Mouse (Mus musculus): ENCODE results near the gene Zfp385c.

The Zfp385c gene

DNA sequence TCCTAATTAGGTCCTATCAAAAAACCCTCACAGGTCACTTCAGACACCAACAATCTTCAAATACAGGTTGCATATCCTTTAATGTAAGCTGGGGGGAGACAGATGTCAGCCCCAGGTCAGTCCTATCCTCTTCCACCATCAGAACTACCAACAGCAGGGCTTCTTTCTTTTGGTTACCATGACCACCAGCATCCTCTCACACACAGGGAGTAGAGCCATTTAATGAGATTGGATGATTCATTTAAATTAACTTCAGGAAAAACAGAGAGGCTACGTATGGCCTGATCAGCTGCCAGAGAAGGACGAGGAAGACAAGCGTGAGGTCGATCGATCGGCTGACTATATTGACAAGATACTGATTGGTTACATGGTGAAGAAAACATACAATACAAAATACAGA, 22.7 kb upstream of the Zfp385c start:
- DNase-seq = no peak

DNA sequence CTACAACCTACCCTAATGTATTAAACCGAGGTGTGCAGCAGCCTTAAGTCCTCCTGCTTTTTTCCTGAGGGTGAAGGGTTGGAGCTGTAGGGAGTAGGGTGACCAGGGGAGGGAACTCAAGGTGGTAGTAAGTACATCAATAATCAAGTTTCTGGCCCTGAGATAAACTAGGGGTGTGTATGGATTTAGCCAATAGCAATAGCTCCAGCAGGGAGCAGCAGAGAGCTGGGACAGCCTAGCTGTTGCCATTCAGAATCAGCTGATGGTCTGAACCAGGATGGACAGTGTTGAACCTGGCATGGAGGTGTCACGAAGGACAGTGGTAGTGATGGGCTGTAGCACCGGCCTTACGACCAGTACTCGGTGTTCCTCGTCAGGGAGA, 22.3 kb upstream of the Zfp385c start:
- DNase-seq = peak; percentile 95

DNA sequence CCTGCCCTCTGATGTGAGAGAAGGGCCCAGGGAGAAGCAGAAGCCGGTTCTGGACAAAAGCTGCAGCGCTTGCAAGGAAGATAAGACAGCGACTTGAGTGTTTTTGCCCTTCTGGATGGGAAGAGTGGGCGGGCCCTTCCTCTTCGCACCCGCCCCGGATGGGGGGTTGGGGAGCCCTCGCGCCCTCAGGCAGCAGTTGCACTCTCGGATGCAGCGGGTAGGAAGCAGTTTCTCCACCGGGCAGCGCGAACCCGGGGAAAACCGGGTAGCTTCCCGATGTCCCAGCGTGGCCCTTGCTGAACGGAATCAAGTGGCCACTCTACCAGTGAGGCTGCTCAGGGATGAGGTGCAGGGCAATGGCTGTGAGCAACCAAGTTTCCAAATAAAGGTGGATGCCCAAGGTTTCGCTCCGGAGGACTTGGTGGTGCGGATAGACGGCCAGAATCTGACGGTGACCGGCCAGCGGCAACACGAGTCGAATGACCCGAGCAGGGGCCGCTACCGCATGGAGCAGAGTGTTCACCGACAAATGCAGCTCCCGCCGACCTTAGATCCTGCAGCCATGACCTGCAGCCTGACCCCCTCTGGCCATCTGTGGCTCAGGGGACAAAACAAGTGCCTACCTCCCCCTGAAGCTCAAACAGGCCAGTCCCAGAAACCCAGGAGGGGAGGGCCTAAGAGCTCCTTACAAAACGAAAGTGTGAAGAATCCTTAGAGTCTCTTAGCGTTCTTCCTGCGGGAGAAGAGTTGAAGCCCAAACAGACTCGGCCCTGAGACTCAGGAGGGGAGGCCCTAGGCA, 21.7 kb upstream of the Zfp385c start, which contains the start of gene Hspb9:
Gene Hspb9, plus strand, starts transcription at position 116 of the 799 bp plus-strand sequence.
- peak; percentile 88 for DNase-seq

DNA sequence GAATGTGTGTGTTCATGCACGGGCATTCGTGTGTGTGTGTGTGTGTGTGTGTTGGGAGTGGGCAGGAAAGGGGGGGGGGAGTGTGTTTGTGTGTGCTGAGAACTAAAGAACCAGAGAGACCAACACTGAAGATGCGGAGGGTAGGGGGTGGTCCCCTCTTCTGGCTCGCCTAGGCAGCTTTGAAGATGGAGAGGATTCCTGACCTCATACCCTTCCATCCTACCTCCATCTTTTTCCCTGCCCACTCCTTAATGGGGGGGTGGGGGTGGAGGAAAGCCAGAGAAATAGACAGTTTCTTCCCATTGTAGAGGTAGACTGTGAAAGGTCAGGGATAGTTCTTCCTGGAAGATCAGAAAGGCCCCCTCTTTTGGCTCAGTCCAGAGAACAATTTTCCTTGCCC, 20.9 kb upstream of the Zfp385c start:
- no peak for DNase-seq

DNA sequence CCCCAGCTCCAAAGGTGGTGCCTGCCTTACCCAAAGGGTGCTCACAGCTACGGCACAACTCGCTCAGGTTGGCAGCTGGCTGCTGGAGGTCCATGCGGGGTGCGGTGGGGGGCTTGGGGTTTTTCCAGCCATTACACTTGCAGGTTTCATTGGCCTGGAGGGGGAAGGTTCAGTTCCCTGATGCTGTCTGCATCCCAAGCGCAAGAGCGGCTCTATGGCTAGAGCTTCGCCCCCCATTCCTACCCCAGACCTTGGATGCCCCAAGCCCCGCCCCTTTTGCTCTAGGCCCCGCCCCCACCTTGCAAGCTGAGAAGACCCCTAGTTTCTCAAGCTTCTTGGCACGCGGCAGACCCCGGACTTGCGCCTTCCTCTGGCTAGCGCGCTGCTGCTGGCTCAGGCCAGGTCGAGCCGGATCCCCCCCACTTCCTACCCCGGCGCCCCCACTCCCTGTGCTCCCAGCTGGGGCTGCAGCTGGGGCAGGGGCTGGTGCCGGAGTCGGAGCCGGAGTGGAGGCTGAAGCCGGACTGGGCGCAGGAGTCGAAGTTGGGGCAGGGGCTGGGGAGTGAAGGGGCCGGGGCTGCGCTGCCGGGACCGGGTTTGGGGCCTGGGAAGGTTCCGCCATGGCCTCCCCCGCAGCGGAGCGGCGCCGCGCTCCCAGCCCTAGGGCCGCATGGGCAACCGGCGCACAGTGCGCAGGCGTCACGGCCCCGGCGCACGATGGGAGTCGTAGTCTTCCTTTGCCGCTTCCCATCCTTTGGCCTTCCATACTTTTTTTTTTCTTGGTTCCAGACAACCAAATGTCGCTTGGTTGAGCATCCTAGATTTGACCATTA, 19.7 kb upstream of the Zfp385c start, which contains the start of gene Kat2a:
Gene Kat2a, minus strand, starts transcription at position 683 of the 833 bp plus-strand sequence.
- peak; percentile 88 for DNase-seq

DNA sequence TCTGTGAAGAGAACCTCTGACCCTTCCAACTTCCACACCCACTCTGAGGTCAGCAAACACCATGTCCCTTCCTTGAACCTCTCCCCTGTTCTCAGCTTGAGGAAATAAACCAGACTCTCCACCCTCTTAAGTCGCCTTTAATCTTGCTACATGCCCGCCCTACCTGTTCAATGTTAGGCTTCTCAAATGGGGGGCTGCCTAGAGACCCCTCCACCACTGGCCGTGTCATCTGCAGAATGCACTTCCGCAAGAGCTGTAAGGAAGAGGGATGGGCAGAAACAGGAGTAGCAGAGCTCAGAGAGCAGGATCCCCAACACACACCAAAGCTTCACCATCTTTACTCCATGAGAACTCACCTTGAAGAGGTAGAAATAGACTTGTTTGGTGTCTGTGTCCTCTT, 18.7 kb upstream of the Zfp385c start:
- no peak for DNase-seq

DNA sequence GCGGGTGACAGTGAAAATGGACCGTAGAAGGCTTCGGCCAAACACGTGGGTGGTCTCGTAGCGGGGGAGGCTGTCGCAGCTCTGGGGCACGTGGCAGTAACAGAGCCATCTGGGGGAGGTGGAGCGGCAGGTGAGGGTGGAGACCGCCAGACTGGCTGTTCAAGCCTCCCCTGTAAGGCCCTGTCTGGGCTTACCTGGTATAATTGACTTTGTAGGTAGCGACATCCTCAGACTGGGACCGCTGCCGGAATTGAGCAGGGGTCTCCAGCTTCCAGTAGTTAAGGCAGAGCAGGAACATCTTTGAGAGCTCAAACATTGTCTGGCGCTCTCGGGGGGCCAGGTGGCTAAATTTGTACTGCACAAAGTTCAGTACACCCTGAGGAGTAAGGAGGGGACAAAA, 18.3 kb upstream of the Zfp385c start:
- no peak for DNase-seq

DNA sequence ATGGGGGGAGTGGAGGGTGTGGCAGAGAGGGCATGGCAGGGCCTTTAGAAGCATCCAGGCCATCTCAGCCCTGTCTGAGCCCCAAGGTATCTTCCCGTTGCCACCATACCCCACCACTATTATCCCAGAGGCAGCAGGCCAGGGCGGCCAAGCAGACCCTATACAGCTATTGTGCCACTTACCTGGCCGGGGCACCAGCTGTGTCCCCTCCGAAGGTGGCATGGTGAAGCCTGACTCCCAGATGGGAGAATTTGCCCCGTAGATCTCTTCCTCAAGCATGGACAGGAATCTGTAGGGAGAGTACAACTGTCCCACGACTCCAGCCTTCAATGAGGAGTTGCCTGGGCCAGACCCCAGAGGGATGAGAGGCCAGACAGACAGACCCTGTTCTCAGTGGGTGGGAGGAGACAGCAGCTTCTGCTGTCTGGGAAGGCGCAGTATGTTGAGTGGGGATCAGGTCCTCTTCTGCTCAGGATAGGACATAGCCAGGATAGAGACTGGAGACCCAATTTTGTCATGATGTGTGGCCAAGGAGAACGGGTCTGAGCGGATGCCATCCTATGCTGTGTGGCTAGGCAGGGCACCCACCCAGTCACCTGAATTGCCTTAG, 17.1 kb upstream of the Zfp385c start:
- no peak for DNase-seq

DNA sequence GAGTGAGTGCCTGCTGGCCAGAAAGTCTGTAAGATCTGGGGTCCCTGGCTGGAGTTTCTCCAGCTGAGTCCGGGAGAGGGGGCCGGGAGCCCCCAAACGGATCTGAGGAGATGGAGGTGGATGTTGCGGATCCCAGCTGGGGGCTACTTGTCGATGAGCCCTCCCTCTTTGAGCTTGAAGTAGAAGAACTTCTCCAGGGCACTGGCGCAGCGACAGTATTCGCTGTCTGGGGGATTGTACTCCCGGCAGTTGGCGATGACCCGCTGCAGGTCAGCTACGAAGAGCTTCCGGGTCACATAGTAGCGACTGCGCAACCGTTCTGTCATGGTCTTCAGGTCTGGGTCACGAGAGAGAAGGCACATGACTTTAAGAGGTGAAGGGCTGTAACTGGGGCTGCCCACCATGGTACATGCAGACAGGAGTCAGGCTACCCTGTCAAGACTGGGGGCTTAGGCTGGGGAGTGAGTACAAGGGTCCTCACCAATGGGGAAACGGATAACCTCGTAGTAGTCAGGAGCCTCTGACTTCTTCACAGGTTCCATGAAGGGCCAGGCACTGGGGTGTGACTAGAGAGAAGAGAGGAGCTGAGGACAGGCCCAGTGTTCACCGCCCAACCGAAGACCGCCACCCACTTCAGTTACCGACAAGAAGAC, 13.0 kb upstream of the Zfp385c start:
- DNase-seq = no peak

DNA sequence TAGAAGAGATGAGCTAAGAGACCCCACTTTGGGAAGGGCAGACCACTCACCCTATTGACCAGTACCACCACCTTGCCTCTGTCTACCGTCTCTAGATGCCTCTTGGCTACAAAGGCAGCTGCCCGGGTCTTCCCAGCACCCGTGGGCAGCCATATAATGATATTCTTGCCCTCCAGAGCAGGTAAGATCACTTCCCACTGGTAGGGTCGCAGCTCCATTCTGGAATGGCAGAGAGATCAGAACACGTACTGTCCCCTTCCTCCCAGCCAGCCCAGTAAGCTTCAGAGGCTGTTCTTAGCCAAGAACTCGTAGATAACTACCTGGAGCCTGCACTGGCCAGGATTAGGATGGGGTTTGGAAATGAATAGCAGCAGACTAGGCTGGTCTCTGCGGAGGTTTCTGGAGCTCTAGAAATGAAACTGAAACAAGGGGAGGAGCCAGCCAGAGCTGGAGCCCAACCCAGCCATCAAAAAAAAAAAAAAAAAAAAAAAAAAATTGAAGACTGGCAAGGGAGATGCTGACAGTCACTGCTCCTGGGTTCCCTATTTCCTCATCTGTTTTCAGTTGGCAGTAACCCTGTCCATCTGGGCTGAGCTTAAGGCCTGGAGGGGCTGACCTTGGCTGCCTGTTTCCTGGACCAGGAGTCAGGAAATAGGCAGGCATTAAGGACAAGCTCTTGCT, 11.7 kb upstream of the Zfp385c start, which contains the start of gene Dhx58:
Gene Dhx58, minus strand, starts transcription at position 421 of the 681 bp plus-strand sequence.
- DNase-seq = peak; percentile 67

DNA sequence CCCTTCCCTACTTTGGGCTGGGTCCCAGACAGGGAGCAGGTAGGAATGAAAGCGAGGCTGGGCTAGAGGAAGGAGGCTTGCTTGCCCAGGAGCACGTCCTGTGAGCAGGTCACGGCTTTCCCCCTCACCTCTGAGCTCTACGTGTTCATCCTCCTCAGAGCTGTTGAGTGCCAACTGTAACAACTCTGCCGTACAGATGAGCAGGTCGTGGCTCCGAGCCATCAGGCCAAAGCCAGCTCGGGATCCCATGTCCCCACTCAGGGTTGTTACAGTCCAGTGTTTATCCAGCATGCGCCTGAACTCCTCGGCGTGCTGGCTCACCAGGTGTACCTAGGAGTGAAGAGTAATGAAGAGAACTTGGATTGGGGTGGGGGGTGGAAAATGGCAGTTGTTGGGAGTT, 11.1 kb upstream of the Zfp385c start:
- DNase-seq = no peak

DNA sequence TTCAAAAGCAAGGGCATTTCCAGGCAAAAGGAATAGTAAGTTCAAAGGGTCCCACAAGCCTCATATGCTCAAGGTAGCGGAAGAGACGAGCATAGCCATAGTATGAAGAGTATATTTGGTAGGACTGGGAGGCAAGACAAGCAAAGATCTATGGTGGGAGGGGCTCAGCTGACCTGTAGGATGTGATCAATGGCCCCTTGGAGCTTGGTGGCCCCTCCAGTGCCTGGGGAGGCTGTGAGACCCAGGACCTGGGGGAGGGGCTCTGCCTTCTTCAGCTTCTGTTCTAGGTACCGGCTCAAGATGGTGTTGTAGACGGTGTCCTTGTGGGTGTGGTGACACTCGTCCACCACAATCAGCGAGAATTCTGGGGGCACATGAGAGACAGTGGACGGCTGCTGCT, 10.7 kb upstream of the Zfp385c start:
- DNase-seq = no peak

DNA sequence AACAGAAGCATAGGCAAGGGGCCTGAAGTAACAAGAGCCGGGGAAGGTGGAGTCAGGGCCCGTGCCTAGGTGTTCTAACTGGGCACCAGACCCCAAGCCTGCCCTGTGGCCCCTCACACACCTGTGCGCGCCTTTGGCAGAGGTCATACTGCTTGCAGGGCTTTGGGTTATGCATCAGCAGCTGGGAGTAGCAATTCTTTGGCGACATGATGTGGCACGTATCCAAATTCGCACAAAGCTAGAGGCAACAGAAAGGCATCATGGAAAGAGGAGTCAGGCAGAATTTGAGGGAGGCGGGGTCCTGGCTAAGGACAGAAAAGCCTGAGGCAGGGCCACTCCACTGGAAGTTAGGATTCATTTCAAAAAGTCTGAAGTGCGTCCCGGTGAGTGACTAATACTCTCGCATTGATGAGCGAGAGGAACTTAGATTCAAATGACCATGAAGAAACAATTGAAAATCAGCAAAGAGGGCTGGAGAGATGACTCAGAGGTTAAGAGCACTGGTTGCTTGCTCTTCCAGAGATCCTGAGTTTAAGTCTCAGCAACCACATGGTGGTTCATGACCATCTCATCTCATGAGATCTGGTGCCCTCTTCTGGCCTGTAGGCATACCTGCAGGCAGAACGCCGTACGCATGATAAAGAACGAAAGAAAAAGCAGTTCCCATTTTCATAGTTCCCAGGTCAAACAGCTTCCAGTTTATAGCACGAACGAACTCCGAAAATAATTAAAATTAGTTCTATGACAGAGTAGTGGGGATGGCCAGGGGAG, 10.0 kb upstream of the Zfp385c start:
- DNase-seq = peak; percentile 86

DNA sequence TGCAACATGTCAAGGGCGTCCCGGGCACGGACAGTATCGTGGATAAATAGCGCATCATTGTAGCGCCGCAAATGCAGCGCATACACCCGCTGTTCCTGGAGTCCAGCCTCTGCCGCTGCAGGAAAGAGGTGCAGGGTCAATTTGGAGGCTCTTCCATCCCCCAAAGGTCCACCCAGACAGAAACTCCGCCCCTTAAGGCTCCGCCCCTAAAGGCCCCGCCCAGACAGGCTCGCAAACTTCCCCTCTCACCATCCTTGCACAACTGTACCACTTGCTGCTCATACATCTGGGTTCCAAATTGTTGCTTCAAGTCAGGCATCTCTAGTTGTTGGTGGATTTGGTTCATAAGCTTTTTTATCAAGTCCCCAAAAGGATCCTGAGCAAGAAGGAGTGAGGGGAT, 9.0 kb upstream of the Zfp385c start:
- DNase-seq = peak; percentile 86

DNA sequence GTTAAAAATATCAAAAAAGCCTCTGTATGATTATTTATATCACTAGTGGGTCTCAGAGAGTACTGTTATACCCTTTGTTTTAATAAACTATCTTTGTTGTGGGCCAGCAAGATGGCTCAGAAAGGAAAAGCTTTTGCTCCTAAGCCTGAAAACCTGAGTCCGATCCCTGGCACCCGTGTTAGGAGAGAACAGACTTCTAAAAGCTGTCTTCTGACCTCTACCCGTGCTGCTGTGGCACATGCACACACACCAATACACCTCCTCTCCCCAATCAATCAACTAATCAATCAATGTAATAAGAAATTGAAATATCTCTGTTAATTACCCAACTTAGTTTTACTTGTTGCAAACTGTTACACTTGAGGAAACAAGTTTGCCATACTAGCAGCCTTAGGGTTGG, 8.5 kb upstream of the Zfp385c start:
- no peak for DNase-seq

DNA sequence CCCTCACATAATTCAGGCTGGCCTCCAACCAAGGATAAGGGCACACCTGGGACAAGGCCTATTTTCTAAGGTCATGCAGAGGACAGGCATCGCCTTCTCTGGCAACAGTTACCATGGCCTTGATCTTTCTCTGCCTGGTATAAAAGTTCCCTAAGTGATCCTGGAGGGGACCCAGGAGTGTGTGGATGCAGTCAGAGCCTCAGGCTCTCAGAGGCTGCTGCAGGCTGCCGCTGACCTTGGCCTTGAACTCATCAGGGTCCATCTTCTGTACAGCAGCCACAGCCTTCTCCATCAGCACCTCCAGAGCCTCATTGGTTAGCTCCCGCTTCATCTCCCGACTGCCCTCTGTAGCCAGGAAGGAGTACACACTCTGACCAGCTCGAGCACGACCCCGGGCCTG, 5.7 kb upstream of the Zfp385c start:
- DNase-seq = no peak

DNA sequence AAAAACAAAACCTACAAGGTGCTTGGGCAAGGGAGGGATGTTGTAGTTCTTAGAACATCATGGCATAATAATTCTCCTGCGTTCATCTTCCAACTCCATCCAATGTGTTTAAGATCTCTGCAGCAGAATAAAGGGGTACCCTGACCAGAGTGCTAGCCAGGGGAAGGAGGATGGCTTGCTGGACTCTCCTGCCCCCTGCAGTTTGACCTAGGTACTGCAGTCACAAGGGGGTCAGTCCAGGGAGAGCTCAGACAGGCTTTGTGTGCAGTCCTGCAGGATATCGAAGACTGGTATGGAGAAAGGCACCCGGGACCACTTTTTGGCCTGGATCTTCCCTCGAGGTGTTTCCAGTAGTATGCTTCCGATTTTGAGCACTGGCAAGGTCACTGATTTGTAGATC, 2.7 kb upstream of the Zfp385c start:
- peak; percentile 74 for DNase-seq

DNA sequence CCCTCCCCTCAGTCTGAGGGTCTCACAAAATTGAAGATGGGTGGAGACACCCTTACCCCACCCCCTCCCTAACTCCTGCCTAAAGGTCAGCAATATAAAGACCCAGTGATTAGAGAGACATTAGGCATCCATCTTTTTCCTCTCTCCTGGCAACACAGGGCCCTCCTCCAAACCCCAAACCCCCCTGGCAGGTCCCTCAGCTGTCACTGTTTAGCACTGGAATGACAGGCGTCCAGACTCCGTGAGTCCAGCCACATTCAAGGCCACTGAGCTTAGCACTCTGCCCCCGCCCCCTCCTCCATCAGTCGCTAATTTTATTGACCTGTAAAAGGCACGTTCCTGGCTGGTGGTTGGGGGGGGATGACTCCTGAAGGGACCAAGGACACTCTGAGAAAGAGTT, 899 bp upstream of the Zfp385c start:
- no peak for DNase-seq

DNA sequence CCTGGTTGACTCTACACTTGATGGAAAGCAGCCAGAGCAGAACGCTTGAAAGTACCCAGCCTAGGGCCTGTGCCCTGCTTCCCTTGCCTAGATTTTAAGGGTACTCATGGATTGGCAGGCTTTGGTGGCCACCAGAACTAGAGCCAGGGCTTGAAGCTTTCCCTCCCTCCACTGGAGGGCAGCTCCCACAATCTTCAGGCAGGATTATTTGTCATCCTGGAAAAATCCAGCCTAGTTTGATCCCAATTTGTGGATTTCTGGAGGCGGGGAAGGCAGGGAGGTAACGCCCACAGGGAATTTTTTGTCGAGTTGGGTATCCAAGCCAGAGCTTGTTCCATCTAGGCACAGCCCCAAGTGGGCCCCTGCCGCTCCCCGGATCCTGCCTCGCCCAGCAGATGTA, 1.9 kb downstream of the Zfp385c start:
- DNase-seq = no peak

DNA sequence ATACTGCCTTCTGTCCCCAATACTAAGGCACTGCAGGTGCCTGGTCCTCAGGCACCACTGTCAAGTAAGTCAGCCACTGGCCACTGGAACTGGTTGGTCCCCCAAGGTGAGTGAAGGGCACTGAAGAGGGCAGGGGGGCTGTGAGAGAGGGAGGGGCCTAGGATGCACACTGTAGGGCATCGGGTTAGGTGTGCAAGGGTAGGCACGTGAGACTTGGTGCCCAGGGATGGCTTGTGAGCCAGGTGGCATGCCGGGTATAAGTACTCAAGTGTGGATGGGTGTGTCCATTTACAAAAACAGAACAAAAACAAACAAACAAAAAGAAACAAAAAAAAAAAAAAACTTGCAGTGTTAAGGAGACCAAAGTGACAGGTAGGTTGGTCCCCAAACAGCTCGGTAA, 3.8 kb downstream of the Zfp385c start:
- DNase-seq = no peak

DNA sequence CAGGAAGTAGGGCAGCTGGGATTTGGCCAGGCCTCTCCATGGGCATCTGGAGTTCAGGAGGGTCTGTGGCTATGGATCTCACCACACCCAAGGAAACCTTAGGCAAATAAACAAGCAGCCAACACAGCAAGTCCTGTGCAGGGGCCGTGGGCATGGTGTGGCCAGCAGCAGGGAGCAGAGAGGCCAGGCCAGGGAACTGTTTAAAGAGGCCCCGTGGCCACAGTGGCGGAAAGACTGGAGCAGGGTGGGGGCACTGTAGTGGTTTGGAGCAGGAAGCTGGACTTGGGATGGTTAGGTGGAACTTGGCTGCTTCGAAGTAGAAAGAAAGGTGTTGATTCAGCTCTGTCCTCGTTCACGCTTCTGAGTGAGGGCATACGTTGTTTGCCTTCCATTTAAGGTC, 5.0 kb downstream of the Zfp385c start:
- no peak for DNase-seq

DNA sequence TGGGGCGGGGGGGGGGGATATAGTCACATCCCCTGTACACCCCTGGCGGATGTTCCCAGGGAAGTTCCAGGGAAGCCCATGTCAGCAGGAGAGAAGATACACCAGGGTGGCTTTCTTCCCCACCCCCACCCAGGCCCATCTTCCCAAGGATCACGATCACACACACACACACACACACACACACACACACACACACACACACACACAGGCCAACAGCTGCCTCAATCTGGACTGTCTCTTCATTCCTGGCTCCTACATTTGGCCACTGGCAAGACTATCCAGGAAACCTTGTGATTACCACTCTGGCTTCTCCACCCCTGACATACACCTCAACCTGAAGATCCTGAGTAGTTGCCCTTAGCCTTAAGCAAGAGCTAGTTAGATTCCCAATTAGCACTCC, 6.9 kb downstream of the Zfp385c start:
- no peak for DNase-seq
